Comparison of ENCODE assay signal across 16 mouse cellular contexts in the genomic region with DNA sequence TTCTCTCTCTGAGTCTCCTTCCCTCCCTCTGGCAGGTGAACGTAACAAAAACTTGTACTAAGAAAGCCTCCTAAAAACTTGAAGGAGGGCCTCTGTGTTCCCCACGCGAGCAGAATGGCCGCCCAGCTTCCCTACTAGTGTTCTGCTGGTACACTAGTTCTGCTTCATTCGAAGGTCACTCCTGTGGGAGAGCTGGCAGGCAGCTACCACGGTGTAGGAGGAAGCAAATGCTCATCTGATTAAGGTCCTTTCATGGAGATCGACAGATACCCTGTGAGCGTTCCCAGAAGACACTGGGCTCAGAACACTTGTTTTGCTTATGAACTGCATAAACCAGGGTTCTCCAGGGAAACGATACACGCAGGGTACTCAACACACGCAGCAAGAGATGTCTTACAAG. TPM values are rescaled to one million over a fixed set of nuclear protein-coding genes. Genes with fewer than 3 reads are reported as not detected.
"Had no signal": no experiment of that assay in that cellular context is flagged by ENCODE, and none has a peak within 500 bp of the region (broad histone marks: within the 10 kb centered on the region; RNA-seq: fewer than 3 reads in every experiment).

No protein-coding gene starts in this region.

- H3K4me1 ChIP-seq: stomach, embryonic 15.5 days had no signal

- H3K27me3 ChIP-seq: limb, embryonic 13.5 days; midbrain, embryonic 12.5 days; neural tube, embryonic 13.5 days; stomach, embryonic 15.5 days had no signal

- ATAC-seq: midbrain, embryonic 16.5 days had no signal

- H3K27ac ChIP-seq: limb, embryonic 13.5 days; liver, embryonic 14.5 days; midbrain, embryonic 12.5 days; neural tube, embryonic 13.5 days had no signal

- H3K4me3 ChIP-seq: limb, embryonic 13.5 days; midbrain, embryonic 12.5 days; neural tube, embryonic 13.5 days; stomach, embryonic 15.5 days had no signal

- H3K9ac ChIP-seq: limb, embryonic 13.5 days; liver, embryonic 14.5 days; midbrain, embryonic 12.5 days; neural tube, embryonic 13.5 days; stomach, embryonic 15.5 days had no signal

- H3K4me2 ChIP-seq: limb, embryonic 13.5 days; midbrain, embryonic 12.5 days; neural tube, embryonic 13.5 days; stomach, embryonic 15.5 days had no signal

- H3K9me3 ChIP-seq: limb, embryonic 13.5 days; midbrain, embryonic 12.5 days; neural tube, embryonic 13.5 days; stomach, embryonic 15.5 days had no signal

- DNase-seq: lung, adult 18-20 months; right cerebral cortex, postnatal 14 days; thymus, adult 2 months; thymus, postnatal 25 days had no signal

- H3K36me3 ChIP-seq: limb, embryonic 13.5 days; midbrain, embryonic 12.5 days; stomach, embryonic 15.5 days had no signal

RNA-seq across cellular contexts. Expression of gene 1700019N19Rik, which starts 23.1 kb away (rescaled TPM):
- total RNA-seq: liver, adult 2 months; megakaryocyte-erythroid progenitor cell, adult 5-6 weeks had no signal
- polyA plus RNA-seq: intestine, embryonic 14.5 days; limb, embryonic 13.5 days; liver, adult 2 months; liver, embryonic 14.5 days; lung, embryonic 16.5 days; midbrain, embryonic 12.5 days; midbrain, embryonic 16.5 days; neural tube, embryonic 13.5 days; spleen, adult 2 months had no signal

RNA-seq across cellular contexts. Expression of gene Pnliprp2, which starts 57.9 kb away (rescaled TPM):
- total RNA-seq: layer of hippocampus, postnatal 14 days; megakaryocyte-erythroid progenitor cell, adult 5-6 weeks had no signal
- polyA plus RNA-seq: limb, embryonic 13.5 days; liver, adult 2 months; midbrain, embryonic 12.5 days; midbrain, embryonic 16.5 days; thymus, adult 2 months had no signal
